In the genomic region with DNA sequence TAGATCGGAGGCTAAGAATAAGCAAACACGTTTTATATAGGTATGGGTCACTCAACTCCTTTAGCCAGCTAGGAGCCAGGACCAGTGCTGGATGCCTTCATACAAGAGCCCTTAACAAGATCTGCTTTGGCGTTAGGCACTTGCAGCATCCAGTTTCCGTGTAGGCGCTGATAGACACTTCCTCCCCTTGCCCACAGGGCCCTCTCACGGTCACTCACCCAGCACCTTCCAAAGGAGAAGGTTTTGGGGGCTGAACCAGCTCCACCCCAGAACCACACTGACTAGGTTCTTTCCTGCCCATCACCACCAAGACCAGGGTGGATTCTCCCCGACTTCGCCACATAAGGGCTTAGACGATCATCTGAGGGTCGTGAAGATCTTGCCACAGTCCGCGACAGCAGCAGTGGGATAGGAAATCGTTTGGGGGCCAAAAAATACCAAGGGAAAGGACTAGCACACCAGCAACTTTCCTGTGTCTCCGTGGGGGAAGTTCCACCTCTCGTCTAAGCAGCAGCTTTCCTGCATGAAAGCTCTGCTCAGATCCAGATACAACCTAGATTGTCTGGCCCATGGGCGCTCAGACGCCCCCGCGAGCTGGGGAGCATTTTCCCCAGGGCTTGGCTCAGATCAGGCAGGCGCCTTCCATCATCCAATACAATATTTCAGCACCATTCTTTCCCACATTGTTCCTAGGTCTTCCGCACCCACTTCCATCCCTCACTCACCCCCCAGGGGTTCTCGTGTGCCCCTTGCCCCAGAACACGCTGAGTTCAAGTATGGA, we compare ENCODE assay signal across 7 mouse cellular contexts. TPM values are rescaled to one million over a fixed set of nuclear protein-coding genes. Genes with fewer than 3 reads are reported as not detected.
DNase-seq lines count a peak whose midpoint lies in the region; ATAC-seq and TF ChIP-seq lines count a peak whose summit lies in the region.

No protein-coding gene starts in this region.

- H3K27ac ChIP-seq in lung, embryonic 14.5 days (ENCODE audit: low read depth), result no peak overlapping the region
- H3K27ac ChIP-seq in embryonic facial prominence, embryonic 13.5 days, result no peak overlapping the region
- H3K27ac ChIP-seq in intestine, embryonic 16.5 days (ENCODE audit: low read length), result no peak overlapping the region
- H3K27ac ChIP-seq in neural tube, embryonic 12.5 days, result no peak overlapping the region

- no peaks in the 10 kb centered on the region for H3K9me3 ChIP-seq in lung, embryonic 14.5 days (ENCODE audit: low read depth, low read length)
- no peaks in the 10 kb centered on the region for H3K9me3 ChIP-seq in embryonic facial prominence, embryonic 13.5 days
- no peaks in the 10 kb centered on the region for H3K9me3 ChIP-seq in intestine, embryonic 16.5 days (ENCODE audit: control insufficient read depth, low read length)
- H3K9me3 ChIP-seq in neural tube, embryonic 12.5 days, result no peaks in the 10 kb centered on the region

- ATAC-seq in lung, embryonic 14.5 days (ENCODE audit: insufficient read depth), result no peak; the same call in 1 of the 2 replicates
- ATAC-seq in embryonic facial prominence, embryonic 13.5 days (ENCODE audit: insufficient number of reproducible peaks, insufficient read depth, low FRiP score, low TSS enrichment, low read depth), result no peak; the same call in 1 of the 2 replicates
- peak; percentile 41; the same call in 1 of the 2 replicates for ATAC-seq in intestine, embryonic 16.5 days
- ATAC-seq in neural tube, embryonic 12.5 days (ENCODE audit: low FRiP score, low read depth), result peak; percentile 26

- H3K4me1 ChIP-seq in lung, embryonic 14.5 days (ENCODE audit: insufficient read depth), result peaks cover 5% of the 10 kb centered on the region; the same call in 1 of the 2 replicates
- peaks cover 42% of the 10 kb centered on the region for H3K4me1 ChIP-seq in embryonic facial prominence, embryonic 13.5 days
- peaks cover 10% of the 10 kb centered on the region; the same call in 1 of the 2 replicates for H3K4me1 ChIP-seq in intestine, embryonic 16.5 days (ENCODE audit: control insufficient read depth, insufficient read depth, low read length)
- peaks cover 13% of the 10 kb centered on the region for H3K4me1 ChIP-seq in neural tube, embryonic 12.5 days

- no peak for TF ChIP-seq CTCF in lung, embryonic 14.5 days (IDR thresholded peaks at IDR 0.05; ENCODE audit: low read depth)

- peak overlapping the region; percentile 42 for H3K4me3 ChIP-seq in lung, embryonic 14.5 days (ENCODE audit: low read depth, low read length)
- peak overlapping the region; percentile 50 for H3K4me3 ChIP-seq in embryonic facial prominence, embryonic 13.5 days
- H3K4me3 ChIP-seq in intestine, embryonic 16.5 days (ENCODE audit: low read length), result peak overlapping the region; percentile 48
- peak overlapping the region; percentile 35 for H3K4me3 ChIP-seq in neural tube, embryonic 12.5 days

- peaks cover 19% of the 10 kb centered on the region for H3K27me3 ChIP-seq in lung, embryonic 14.5 days (ENCODE audit: insufficient read depth, low read length)
- peaks cover 71% of the 10 kb centered on the region for H3K27me3 ChIP-seq in embryonic facial prominence, embryonic 13.5 days
- peaks cover 42% of the 10 kb centered on the region for H3K27me3 ChIP-seq in intestine, embryonic 16.5 days (replicated peaks; ENCODE audit: control insufficient read depth, insufficient read depth, low read length)
- H3K27me3 ChIP-seq in neural tube, embryonic 12.5 days (replicated peaks), result peaks cover 84% of the 10 kb centered on the region

- no peak for DNase-seq in lung, embryonic 14.5 days
- DNase-seq in lung, postnatal 36 days, result no peak
- no peak for DNase-seq in adrenal gland, postnatal 10 days
- DNase-seq in cerebellum, adult 11-12 months, result no peak

- H3K4me2 ChIP-seq in lung, embryonic 14.5 days, result peak overlapping the region; percentile 78
- peak overlapping the region; percentile 89 for H3K4me2 ChIP-seq in embryonic facial prominence, embryonic 13.5 days
- peak overlapping the region; percentile 83 for H3K4me2 ChIP-seq in intestine, embryonic 16.5 days (ENCODE audit: low read depth, low read length)
- peak overlapping the region; percentile 81 for H3K4me2 ChIP-seq in neural tube, embryonic 12.5 days (replicated peaks)

- 1% methylated on average over 23 of the region's 23 CpGs for WGBS in lung, embryonic 14.5 days
- WGBS in embryonic facial prominence, embryonic 13.5 days, result 4% methylated on average over 23 of the region's 23 CpGs
- 4% methylated on average over 23 of the region's 23 CpGs for WGBS in intestine, embryonic 16.5 days
- WGBS in neural tube, embryonic 12.5 days, result 3% methylated on average over 23 of the region's 23 CpGs

- H3K9ac ChIP-seq in lung, embryonic 14.5 days, result peak overlapping the region; percentile 30
- H3K9ac ChIP-seq in embryonic facial prominence, embryonic 13.5 days, result peak overlapping the region; percentile 62
- H3K9ac ChIP-seq in intestine, embryonic 16.5 days (ENCODE audit: low read depth, low read length), result peak overlapping the region; percentile 57
- no peak overlapping the region for H3K9ac ChIP-seq in neural tube, embryonic 12.5 days

- no peaks in the 10 kb centered on the region for H3K36me3 ChIP-seq in lung, embryonic 14.5 days (ENCODE audit: insufficient read depth)
- no peaks in the 10 kb centered on the region for H3K36me3 ChIP-seq in embryonic facial prominence, embryonic 13.5 days
- H3K36me3 ChIP-seq in intestine, embryonic 16.5 days (ENCODE audit: control insufficient read depth, insufficient read depth, low read length), result no peaks in the 10 kb centered on the region
- no peaks in the 10 kb centered on the region for H3K36me3 ChIP-seq in neural tube, embryonic 12.5 days

RNA-seq across cellular contexts. Expression of gene Nrgn, which starts 0.8 kb away (rescaled TPM):
- polyA plus RNA-seq in lung, embryonic 14.5 days (2014; fragmentation: Nextera tagmentation; extraction: Ambion mirVana), result 6.0 and 7.2 TPM in 2 replicates
- 8.6 and 10.3 TPM in 2 replicates for polyA plus RNA-seq in embryonic facial prominence, embryonic 13.5 days (2015; fragmentation: Nextera tagmentation; extraction: Ambion mirVana)
- 2.2 and 2.3 TPM in 2 replicates for polyA plus RNA-seq in intestine, embryonic 16.5 days (2015; fragmentation: Nextera tagmentation; extraction: Ambion mirVana)
- polyA plus RNA-seq in neural tube, embryonic 12.5 days (2016; fragmentation: Nextera tagmentation; extraction: Ambion mirVana), result 7.0 and 10.3 TPM in 2 replicates
- 1 to 10 TPM; 4.2 to 5.4 TPM for total RNA-seq in adrenal gland, postnatal 10 days (2021)

RNA-seq across cellular contexts. Expression of gene Siae, which starts 3.6 kb away (rescaled TPM):
- 11.4 and 12.2 TPM in 2 replicates for polyA plus RNA-seq in lung, embryonic 14.5 days (2014; fragmentation: Nextera tagmentation; extraction: Ambion mirVana)
- 9.5 and 10.0 TPM in 2 replicates for polyA plus RNA-seq in embryonic facial prominence, embryonic 13.5 days (2015; fragmentation: Nextera tagmentation; extraction: Ambion mirVana)
- polyA plus RNA-seq in intestine, embryonic 16.5 days (2015; fragmentation: Nextera tagmentation; extraction: Ambion mirVana), result 16.6 and 20.5 TPM in 2 replicates
- polyA plus RNA-seq in neural tube, embryonic 12.5 days (2016; fragmentation: Nextera tagmentation; extraction: Ambion mirVana), result 8.8 and 10.5 TPM in 2 replicates
- 10 to 100 TPM; 13.7 to 14.5 TPM for total RNA-seq in adrenal gland, postnatal 10 days (2021)

RNA-seq across cellular contexts. Expression of gene Vsig2, which starts 12.9 kb away (rescaled TPM):
- 17.0 and 18.8 TPM in 2 replicates for polyA plus RNA-seq in lung, embryonic 14.5 days (2014; fragmentation: Nextera tagmentation; extraction: Ambion mirVana)
- polyA plus RNA-seq in embryonic facial prominence, embryonic 13.5 days (2015; fragmentation: Nextera tagmentation; extraction: Ambion mirVana), result 1.5 and 1.6 TPM in 2 replicates
- 1.5 and 3.1 TPM in 2 replicates for polyA plus RNA-seq in intestine, embryonic 16.5 days (2015; fragmentation: Nextera tagmentation; extraction: Ambion mirVana)
- 0.58 and 1.3 TPM in 2 replicates for polyA plus RNA-seq in neural tube, embryonic 12.5 days (2016; fragmentation: Nextera tagmentation; extraction: Ambion mirVana)
- 1 to 10 TPM; 5.6 to 9.0 TPM for total RNA-seq in adrenal gland, postnatal 10 days (2021)

RNA-seq across cellular contexts. Expression of gene Esam, which starts 24.1 kb away (rescaled TPM):
- 149 and 152 TPM in 2 replicates for polyA plus RNA-seq in lung, embryonic 14.5 days (2014; fragmentation: Nextera tagmentation; extraction: Ambion mirVana)
- polyA plus RNA-seq in embryonic facial prominence, embryonic 13.5 days (2015; fragmentation: Nextera tagmentation; extraction: Ambion mirVana), result 39.5 and 41.7 TPM in 2 replicates
- polyA plus RNA-seq in intestine, embryonic 16.5 days (2015; fragmentation: Nextera tagmentation; extraction: Ambion mirVana), result 49.2 and 49.4 TPM in 2 replicates
- polyA plus RNA-seq in neural tube, embryonic 12.5 days (2016; fragmentation: Nextera tagmentation; extraction: Ambion mirVana), result 37.7 and 38.2 TPM in 2 replicates
- total RNA-seq in adrenal gland, postnatal 10 days (2021), result 10 to 100 TPM; 79.7 to 80.2 TPM

Comparison
In these comparisons a context has a peak if more than half of its experiments do, and no peak if none do; other contexts are left out.
1. ATAC-seq: peak in intestine, embryonic 16.5 days (single experiment) and neural tube, embryonic 12.5 days (single experiment); none in lung, embryonic 14.5 days (single experiment) and embryonic facial prominence, embryonic 13.5 days (single experiment).
2. Peak in every context shown above with its lines, with median percentiles within 50 percentile points of each other: H3K4me2 ChIP-seq and H3K4me3 ChIP-seq.